Mouse (Mus musculus): ENCODE results near the gene Arntl2.

The Arntl2 gene

GRCm38 (mm10) chr6:146793527-146793926 is 2.3 kb upstream of the Arntl2 start:
- no peak for DNase-seq

- peak; percentile 12 for DNase-seq
Measured at GRCm38 (mm10) chr6:146795166-146795923, 510 bp upstream of the Arntl2 start.

- DNase-seq, result no peak
Measured at GRCm38 (mm10) chr6:146797446-146797845, 1.6 kb downstream of the Arntl2 start.

GRCm38 (mm10) chr6:146809991-146810390 is 14.1 kb downstream of the Arntl2 start:
- DNase-seq, result no peak

GRCm38 (mm10) chr6:146813007-146813406 is 17.2 kb downstream of the Arntl2 start:
- no peak for DNase-seq

- no peak for DNase-seq
Measured at GRCm38 (mm10) chr6:146820177-146820965, 24.5 kb downstream of the Arntl2 start.

- DNase-seq, result no peak
Measured at GRCm38 (mm10) chr6:146821958-146822357, 26.1 kb downstream of the Arntl2 start.

GRCm38 (mm10) chr6:146824727-146825486 is 29.1 kb downstream of the Arntl2 start:
- peak; percentile 82 for DNase-seq

GRCm38 (mm10) chr6:146825487-146825773 is 29.6 kb downstream of the Arntl2 start:
- no peak for DNase-seq

GRCm38 (mm10) chr6:146831320-146831719 is 35.5 kb downstream of the Arntl2 start:
- no peak for DNase-seq

GRCm38 (mm10) chr6:146833485-146834314 is 37.8 kb downstream of the Arntl2 start:
- peak; percentile 72 for DNase-seq

GRCm38 (mm10) chr6:146834342-146834741 is 38.5 kb downstream of the Arntl2 start:
- DNase-seq, result no peak

GRCm38 (mm10) chr6:146835784-146836183 is 39.9 kb downstream of the Arntl2 start:
- no peak for DNase-seq

- no peak for DNase-seq
Measured at GRCm38 (mm10) chr6:146837316-146837715, 41.5 kb downstream of the Arntl2 start.

- no peak for DNase-seq
Measured at GRCm38 (mm10) chr6:146838366-146838765, 42.5 kb downstream of the Arntl2 start.

GRCm38 (mm10) chr6:146838863-146839262 is 43.0 kb downstream of the Arntl2 start:
- DNase-seq, result no peak

GRCm38 (mm10) chr6:146844867-146845266 is 49.0 kb downstream of the Arntl2 start:
- no peak for DNase-seq

- no peak for DNase-seq
Measured at GRCm38 (mm10) chr6:146845347-146845746, 49.5 kb downstream of the Arntl2 start.

- no peak for DNase-seq
Measured at GRCm38 (mm10) chr6:146845961-146846750, 50.3 kb downstream of the Arntl2 start.

GRCm38 (mm10) chr6:146847402-146847801 is 51.5 kb downstream of the Arntl2 start:
- DNase-seq, result no peak

- no peak for DNase-seq
Measured at GRCm38 (mm10) chr6:146848281-146848680, 52.4 kb downstream of the Arntl2 start.

- DNase-seq, result no peak
Measured at GRCm38 (mm10) chr6:146850050-146850449, 54.2 kb downstream of the Arntl2 start, which contains the start of gene Smco2. Gene Smco2, plus strand, starts transcription at chr6:146850104.

Data from kidney, postnatal 10 days (tissue).